Mouse (Mus musculus): ENCODE results near the gene Tmem91.

Tmem91 gene

DNA sequence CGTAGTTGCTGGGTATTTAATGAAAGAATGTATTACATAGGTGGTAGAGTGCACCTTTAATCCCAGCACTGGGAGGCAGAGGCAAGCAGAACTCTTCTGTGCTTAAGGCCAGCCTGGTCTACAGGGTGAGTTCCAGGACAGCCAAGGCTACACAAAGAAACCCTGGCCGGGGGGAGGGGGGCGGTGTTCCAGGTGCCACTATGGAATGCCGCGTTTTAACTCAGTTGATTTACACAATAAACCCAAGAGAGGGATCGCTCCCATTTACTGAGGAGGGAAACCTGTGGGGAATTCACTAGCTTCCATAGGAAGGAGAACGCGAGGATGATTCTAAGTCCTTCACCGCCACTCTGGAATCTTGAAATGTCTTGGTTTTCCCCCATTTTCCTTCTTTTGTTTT is 5.3 kb downstream of the Tmem91 start:
- no peak for DNase-seq (ENCODE audit: low spot score)

DNA sequence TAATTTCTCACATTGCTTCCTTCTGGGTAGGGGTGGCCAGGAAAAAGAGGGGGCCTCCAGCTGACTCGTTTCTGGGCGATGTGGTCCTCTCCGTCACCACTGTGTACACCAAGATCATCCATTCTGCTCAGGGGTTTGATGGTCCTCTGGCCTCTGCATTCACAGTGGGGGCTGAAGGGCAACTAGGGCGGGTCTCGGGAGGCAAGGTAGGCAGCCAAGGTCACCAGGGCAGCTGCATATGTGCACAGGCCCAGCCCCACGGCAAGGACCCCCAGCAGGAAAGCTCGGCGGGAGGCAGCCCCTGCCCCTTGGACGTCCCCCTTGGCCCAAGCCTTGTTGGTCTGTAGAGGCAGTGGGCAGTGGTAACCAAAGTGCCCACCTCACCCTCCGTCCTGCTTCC is 5.8 kb downstream of the Tmem91 start:
- no peak for DNase-seq (ENCODE audit: low spot score)

DNA sequence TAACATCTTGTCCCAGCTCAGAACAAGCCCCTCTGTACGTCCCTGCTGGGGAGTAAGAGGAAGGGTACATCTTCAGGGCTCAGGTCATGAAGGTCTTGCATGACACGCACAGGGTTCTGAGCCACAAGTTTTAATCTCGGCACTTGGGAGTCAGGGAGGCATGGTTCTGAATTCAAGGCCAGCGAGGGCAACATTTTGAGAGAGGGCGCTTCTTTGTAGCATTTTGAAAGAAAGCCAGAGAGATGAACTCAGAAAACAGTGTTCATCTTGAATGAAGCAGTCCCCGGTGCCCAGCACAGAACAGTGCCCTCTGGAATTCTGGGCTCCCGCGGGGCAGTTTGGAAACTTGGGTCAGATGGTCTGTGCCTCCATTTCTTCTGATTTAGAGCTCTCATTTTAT is 8.6 kb downstream of the Tmem91 start:
- no peak for DNase-seq (ENCODE audit: low spot score)

DNA sequence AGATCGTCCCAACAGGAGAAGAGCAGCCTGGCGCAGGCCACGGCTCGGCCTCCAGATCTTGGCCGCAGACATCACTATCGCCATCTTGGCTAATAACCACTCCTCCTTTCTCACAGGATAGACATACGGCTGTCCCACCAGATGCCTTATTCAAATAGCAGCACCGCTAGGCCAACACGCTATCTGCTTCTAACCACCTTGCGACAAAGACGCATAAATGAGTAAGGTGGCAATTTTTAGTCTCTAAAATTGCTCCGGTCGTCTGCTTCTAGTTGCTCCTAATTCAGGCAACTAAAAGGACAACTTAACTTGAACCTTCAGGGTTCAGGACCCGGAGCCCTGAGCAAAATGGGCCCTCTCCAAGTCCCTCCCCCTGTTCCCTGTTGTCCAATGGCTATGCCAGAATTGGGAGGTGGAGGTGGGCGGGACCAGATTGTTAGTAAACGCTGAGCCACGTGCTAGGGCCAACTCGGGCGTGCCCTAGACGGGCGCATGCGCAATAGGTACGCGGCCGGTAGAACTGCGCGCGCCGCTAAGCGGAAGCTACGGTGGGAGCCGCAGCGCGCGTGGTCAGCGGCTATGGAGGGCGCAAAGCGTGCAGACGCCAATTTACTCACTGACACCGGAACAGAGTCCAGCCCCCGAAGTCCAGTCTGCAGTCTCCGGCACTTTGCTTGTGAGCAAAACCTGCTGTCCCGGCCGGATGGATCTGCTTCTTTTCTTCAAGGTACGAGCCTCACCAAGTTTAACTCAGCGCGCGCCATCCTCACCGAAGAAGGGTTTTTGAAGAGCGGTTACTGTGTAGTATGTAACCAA is 16.1 kb downstream of the Tmem91 start, which contains the start of the genes Bckdha and Exosc5:
Gene Bckdha, minus strand, starts transcription at position 325 of the 816 bp plus-strand sequence.
Gene Exosc5, plus strand, starts transcription at position 508 of the 816 bp plus-strand sequence.
- DNase-seq (ENCODE audit: low spot score), result peak; percentile 100

DNA sequence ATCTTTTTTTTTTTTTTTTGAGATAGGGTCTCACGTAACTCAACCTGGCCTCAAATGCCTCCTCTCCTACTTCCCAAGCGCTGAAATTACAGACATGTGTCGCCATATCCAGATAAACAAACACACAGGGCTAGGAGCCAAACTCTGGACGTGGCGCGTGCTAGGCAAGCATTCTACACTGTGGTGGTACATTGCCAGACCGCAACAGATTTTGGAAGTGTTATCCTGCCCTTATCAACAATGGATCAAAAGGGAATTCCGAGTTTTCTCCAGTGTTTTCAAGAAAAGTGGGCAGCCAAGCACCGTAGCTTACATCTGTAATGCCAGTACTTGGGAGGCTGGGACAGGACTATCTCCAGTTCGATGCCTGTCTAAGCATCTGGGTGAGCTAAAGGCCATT is 17.2 kb downstream of the Tmem91 start:
- DNase-seq (ENCODE audit: low spot score), result no peak

DNA sequence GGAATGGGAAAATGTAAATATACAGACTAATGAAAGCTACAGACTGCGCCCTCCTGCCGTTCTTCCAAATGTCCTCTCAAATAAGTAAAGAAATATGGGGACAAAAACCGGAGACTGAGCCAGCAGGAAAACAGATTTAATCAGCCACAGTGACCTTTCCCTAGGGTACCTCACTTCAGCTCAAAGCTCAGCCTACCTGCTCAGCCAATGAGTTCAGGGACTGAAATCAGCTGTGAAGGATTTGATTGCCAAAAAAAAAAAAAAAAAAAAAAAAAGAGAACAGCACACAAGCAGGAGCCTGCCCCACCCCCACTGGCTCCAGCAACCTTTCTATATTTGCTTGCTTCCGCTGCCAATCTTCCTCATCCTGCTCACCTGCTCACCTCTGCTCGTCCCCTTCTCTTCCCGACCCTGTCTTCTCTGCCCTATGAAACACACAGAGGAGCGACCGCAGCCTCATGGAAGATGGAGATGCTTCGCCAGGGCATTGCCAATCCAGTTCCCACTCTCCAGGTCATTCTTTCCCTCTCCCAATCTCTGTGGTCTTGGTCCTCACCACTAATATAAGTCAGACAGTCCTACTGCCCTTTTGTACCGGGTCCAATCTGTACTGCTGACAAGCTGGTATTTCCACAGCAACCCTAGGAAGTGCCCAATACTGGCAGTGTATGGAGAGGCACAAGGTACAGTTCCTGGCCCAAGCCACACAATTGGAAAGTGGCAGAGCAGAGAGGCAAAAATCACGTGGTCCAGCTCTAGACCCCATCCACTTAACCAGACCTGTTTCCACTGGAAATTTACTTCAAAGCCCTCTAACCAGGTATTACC is 19.2 kb downstream of the Tmem91 start:
- no peak for DNase-seq (ENCODE audit: low spot score)

DNA sequence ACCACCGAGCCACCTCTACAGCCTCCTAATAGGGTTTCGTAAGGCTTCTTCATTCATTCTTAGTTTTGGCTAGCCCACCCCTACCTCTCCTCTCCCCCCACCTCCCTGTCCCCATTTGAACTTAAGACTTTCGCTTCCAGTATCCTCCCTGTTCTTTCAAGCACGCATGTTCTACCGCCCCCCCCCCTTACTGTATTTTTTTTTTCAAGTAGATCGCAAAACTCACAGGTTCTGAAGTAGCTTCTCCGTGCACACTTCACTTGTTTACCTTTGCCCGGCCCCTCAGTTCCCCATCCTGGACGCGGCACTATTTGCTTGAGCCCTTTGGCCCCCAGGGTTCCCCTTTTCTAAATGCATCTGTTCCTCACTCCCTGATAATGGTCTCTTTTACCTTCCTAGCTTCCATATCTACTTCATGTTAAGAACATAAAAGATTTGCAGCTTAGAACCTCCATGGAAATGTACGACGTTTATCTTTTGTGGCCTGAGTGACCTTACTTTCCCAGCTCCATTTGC is 22.7 kb downstream of the Tmem91 start:
- DNase-seq (ENCODE audit: low spot score), result no peak

DNA sequence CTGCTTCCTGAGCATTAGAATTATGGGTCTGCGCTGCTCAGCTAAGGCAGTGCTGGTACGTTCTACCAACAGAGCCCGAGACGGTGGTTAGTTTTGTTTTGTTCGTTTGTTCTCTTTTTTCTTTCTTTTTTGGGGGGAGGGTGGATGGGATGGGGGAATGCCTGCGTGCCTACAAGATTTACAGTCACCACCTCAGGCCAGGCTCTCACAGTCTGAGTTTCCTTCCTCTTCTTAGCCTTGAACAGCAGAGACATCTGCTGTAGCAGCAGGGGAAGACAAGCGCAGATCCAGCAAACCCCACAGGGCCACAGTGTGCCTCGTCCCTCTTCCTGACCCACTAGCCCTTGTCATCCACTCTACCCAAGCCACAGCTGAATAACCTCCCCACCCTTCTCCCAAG is 23.7 kb downstream of the Tmem91 start:
- no peak for DNase-seq (ENCODE audit: low spot score)

DNA sequence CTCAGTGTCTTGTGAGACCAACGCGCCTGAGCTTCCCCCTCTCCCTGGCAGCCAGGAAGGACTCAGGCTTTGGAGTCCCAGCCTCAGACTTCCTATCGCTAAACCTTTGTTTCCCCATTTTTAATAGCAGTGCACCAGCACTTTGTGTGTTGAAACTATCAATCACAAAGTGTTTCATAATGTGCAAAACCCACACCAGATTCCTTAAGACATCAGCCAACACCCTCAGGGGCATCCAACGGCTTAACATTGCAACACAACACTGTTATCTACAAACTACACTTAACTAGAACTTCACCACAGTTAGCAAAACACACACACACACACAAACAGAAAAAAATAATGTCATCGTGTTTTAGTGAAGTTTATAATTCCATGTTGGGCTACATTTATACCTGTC is 25.1 kb downstream of the Tmem91 start:
- no peak for DNase-seq (ENCODE audit: low spot score)

DNA sequence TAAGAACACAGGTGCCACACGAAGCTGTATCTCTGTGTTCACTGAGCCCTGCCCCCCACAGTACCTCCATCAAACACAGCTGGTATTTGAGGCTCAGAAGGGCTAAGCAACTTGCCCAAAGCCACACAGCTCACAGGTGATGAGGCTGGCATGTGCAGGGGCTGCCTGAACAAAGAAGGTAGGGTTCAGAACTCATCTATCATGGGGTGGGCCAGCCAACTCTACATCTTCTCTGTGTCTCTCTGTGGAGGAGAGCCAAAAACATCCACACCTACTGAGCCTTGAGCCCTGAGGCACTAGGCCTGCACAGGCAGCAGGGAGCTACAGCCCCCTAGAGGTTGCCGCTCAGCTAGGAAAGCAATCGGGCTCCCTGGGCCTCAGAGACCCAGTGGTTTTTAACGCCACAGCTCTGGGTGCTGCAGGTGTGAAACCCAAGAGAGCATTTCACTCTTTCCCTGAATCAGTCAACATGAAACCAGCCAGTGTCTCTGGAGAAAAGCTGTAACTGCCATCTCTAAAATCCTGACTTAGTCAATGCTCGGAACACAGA is 27.3 kb downstream of the Tmem91 start:
- DNase-seq (ENCODE audit: low spot score), result no peak

DNA sequence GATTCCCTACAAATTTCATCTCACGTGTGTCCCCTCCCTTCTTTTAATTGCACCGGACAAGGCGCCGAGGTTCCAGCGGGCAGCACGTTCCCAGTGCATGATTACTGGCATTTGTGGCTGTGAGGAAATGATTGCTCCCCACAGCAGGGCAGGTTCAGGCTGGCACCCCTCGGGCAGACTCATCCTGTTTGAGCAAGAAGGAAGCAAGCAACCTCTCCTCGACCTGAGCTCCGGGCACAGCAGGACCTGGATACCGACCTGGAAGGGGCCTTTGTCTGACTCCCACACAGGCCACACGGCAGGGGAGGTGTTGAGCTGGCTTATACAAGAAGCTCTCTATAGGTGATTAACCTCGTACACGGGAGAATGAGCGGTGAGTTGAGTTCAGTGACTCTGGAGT is 29.9 kb downstream of the Tmem91 start:
- no peak for DNase-seq (ENCODE audit: low spot score)

DNA sequence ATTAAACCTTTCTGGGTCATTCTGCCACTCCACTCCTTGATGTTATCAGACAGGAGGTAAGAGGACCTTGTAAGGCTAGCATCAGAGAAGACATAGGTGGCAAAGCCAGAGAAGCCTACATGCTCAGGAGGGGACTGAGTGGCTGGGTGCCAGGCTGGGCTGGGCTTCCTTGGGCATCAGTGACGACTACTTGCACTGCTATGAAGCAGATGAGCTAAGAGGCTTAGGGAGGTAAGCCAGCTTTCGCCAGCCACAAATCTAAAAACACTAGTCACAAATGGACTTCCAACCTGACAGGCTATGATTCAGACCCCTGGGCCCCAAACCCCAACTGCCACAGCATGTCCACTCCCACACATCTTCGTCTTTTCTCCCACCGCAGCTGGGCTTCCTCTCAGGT is 30.3 kb downstream of the Tmem91 start:
- no peak for DNase-seq (ENCODE audit: low spot score)

DNA sequence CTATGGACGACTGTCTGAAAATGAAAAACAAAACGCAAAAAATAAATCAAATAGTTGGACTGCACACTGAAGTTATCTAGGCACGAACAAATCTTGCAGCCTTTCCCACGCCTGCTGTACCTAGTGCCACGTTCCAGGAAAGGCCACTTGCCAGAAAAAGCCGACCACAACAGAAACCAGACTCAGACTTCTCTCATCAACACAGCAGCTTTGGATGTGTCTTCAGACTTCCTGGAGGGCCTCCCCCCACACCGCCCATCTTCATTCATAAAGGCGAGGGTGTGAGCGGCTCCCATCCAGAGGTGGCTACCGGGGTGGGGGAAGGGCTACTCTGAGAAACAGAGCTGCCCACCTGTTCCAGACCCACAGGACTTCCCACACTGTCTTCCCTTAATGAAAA is 30.8 kb downstream of the Tmem91 start:
- no peak for DNase-seq (ENCODE audit: low spot score)

DNA sequence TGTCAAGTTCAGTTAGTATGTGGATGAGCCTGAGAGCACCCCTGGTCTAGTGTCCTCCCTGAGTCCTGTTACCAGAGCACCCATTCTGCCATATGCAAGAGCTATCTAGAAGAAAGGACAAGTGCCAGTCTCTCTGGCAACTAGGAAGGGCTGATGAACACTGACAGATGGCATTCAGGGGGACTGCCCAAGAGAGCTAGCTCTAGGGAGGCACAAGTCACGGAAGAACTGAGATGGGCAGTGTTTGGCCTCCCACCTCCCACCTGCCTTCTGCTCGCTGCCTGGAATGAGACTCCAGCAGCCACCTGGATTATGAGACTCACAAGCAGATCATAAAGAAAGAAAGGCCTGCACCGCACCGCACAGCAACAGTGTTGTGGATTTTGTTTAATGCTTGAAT is 35.2 kb downstream of the Tmem91 start:
- no peak for DNase-seq (ENCODE audit: low spot score)

DNA sequence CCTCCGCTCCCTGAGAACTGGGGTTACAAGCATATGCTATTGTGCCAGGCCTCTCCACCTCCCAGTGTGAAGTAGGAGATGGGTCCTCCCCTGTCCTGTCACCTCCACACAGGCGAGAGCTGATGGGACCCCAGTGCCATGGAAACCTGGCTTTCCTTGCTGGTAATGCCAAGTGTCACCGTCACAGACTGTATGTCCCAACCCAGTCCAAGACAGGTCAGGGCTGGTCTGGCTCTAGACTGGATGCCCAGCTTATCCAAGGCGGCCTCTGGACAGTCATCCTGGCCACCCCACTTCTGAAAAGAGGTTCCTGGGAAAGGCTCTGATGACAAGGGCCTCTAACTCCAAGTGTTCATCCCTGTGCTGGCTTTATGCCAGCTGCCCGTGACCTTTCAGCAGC is 37.9 kb downstream of the Tmem91 start:
- no peak for DNase-seq (ENCODE audit: low spot score)

DNA sequence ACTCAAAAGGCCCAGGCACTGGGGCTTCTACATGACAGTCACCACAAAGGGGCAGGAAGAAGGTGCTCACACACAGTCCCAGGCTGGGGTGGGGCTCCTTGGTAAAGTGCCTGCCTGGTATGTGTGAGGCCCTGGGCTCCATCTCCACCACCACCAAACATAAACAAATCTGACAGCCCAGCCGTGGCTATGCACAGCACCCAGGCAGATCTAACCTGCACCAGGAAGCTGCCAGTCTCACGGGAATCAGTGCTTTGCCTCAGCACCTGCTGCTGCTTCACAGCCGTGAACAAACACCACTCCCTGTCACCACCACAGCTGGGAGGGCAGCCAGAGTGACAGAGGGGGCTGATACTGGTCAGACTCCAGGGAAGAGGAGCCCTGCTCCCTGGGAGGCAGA is 38.6 kb downstream of the Tmem91 start:
- DNase-seq (ENCODE audit: low spot score), result no peak

DNA sequence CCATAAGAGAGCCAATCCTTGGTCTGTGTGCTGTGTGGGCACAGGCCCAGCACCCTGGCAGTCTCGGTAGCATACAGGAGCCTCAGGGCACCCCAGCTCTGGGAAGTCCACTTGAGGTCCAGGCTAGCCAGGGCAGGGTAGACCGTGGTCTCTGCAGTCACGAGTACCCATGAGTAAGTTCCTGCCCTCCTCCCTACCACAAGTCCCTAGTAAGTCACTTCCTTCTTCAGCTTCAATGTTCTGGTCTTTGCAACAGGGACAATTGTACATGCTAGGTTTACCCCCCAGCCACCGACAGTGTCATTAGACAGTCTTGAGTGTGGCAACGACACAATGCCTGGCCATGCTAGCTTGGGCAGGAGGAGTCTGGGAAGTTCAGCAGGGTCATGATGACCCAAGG is 42.3 kb downstream of the Tmem91 start:
- no peak for DNase-seq (ENCODE audit: low spot score)

DNA sequence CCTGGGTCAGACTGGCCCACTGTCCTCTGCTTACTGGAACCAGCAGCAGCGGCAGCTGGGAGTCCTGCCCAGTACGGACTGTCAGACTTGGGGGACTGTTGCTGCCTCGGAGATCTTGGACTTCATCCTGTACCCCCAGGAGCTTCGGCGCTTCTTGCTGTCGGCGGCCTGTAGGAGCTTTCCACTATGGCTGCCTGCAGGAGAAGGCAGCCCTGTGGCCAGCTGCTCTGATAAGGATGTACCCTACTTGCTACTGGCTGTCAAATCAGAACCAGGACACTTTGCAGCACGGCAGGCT is 46.7 kb downstream of the Tmem91 start:
- no peak for DNase-seq (ENCODE audit: low spot score)

DNA sequence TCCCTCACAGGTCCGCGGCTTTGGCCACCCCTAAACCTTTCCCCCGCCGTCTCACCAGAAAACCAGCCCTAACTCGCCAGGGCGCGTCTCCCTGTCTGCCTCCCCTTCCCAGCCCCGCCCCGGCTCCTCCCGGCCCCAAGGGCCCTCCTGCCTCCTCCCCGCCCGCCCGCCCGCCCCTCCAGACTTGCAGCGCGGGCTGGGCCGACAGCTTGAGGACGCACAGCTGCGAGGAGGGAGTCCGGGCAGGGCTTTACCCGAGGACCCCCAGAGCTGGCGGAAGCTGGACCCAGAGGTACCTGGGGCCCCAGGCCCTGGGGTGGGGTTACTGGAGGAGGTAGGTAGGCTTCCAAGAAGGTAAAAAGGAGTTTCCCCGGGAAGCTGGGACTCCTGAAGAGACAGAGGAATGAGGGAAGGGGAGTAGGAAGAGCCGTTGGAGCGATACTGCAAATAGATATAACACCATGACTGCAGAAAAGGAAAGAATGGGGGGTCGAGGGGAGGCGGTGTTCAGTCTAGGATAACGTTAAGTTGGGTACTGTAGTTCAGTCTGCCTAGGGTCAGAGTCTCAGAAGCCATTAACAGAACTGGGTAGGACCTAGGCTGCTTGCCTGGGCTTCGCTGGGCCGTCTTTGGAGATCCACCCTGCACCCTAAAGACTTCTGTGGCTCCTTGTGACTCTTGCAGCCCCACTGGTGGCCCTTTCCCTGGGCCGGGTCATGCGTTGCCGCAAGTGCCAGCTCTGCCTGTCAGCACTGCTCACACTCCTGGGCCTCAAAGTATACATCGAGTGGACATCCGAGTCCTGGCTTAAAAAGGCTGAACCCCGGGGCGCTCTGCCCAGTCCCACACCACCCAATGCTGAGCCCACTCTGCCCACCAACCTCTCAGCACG is 47.3 kb downstream of the Tmem91 start:
- peak; percentile 50 for DNase-seq (ENCODE audit: low spot score)

DNA sequence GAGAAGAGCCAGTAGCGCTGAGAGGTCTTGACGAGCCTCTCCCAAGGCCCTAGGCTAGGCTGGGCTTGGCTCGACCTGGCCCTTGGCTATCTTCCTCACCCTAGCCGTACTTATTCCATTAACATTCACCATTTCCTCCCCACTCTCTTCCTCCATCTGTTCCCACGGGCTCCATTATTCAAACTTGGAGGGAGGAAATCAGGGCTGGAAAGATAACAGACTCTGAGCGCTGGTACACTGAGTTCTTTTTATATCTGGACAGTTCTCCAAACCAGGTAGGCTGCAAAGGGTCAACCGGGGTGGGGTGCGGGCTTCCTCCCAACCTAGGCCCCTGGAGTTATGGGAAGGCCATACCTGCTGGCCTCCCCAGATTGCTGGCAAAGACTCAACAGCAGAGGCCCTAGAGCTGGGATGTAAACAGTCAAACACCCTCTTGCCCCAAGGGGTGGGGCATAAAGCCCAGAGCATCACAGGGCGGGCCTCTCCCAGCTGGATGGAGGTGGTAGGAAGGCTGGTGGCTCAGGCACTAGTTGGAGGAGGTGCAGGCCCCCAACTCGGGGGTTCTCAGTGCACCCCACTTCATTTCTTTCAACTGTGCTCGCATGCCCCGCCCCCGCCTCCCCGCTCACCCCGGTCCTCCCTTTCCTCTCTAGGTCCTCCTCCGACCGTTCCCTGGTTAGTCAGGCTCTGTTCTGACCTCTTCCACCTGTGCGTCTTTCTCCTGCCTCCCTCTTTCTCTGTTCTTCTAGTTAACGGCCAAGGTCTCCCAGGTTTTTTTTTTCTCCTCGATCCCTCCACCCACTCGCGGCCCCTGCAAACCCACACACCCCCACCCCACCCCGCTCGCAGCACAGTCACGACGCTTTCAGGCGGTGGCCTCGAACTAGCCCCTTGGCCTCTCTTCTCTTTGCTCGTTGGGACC is 48.2 kb downstream of the Tmem91 start, which contains the start of gene B3gnt8:
Gene B3gnt8, plus strand, starts transcription at position 146 of the 922 bp plus-strand sequence.
- DNase-seq (ENCODE audit: low spot score), result no peak
